Mouse (Mus musculus) layer of hippocampus, adult 11-12 months (tissue): Measurements from ENCODE around the gene Mcm2.

Experiments
- DNase-seq: peaks from one replicate; pipeline ENCODE4 v3.0.0; 2022; ENCODE audit warnings: low spot score

The Mcm2 gene

GRCm38 (mm10) chr6:88889410-88890042 is 9.1 kb downstream of the Mcm2 start:
- no peak for DNase-seq

- DNase-seq = no peak
Observed at GRCm38 (mm10) chr6:88886417-88886967, 12.1 kb downstream of the Mcm2 start.

GRCm38 (mm10) chr6:88885644-88886416 is 12.8 kb downstream of the Mcm2 start:
- DNase-seq = no peak

DNA sequence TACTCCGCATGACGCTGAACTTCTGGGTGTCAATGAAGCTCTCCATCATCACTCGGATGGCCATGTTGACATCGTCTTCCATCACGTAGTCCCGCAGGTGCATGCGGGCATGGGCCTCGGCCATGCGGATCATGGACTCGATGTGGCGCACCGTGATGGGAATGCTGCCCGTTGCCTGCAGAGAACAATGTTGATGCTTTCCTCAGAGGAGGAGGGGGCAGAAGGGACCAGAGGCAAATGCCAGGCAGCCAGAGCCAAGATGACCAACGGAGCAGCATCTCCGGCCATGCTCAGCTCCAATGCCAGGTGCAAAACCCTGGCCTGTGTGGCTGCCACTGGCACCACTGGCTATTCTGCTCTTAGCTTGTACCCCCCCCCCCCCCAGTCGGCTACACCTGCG is 13.9 kb downstream of the Mcm2 start:
- no peak for DNase-seq

GRCm38 (mm10) chr6:88884195-88884594 is 14.4 kb downstream of the Mcm2 start:
- no peak for DNase-seq

DNA sequence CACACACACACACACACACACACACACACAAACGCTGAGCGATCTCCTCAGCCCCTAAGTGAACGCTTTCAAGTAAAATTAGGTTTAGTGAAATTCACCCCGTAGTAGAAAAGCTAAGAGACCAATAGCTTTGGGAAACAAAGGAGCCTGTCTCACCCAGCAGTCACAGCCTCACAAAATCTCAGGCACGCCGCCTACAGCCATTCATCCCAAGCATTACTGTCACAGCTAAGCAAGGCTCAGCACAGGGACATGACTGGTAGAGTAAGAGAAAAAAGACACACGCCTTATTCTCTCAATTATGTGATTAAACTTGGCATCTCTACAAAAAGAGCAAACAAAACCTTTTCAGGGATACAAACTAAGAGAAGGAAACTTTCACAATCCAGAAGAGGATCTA is 17.2 kb downstream of the Mcm2 start:
- no peak for DNase-seq

GRCm38 (mm10) chr6:88879471-88879870 is 19.1 kb downstream of the Mcm2 start:
- no peak for DNase-seq

DNA sequence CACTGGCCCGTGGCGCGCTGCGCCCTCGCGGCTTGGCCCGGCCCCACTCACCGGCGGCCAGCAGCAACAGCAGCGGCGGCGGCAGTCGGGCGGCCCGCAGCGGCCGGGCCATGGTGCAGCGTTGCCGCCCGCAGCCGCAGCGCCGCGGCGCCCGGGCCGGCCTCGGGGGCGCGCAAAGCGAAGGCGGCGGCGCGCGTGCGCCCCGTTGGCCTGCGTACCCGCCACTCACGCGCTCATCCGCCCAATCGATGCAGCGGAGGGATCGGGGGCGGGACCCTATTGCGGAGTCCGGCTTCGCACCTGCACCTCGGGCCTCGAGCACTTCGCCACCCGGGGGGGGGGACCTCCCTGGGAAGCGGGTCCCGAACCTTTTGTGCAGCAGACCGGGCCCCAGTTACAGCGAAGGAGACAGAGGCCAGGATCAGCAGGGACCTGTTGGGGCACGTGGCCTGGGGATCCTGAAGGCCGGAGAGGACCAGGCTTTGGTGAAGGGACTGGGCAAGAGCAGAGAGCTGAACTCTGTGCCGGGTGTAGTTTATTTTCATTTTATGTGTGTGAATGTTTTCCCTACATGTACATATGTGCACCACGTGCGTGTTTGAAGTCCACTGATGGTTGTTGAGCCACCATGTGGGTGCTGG is 23.6 kb downstream of the Mcm2 start, which contains the start of gene Podxl2:
Podxl2 (minus strand) TSS at position 177 of the 641 bp plus-strand sequence.
- DNase-seq = peak; percentile 82

DNA sequence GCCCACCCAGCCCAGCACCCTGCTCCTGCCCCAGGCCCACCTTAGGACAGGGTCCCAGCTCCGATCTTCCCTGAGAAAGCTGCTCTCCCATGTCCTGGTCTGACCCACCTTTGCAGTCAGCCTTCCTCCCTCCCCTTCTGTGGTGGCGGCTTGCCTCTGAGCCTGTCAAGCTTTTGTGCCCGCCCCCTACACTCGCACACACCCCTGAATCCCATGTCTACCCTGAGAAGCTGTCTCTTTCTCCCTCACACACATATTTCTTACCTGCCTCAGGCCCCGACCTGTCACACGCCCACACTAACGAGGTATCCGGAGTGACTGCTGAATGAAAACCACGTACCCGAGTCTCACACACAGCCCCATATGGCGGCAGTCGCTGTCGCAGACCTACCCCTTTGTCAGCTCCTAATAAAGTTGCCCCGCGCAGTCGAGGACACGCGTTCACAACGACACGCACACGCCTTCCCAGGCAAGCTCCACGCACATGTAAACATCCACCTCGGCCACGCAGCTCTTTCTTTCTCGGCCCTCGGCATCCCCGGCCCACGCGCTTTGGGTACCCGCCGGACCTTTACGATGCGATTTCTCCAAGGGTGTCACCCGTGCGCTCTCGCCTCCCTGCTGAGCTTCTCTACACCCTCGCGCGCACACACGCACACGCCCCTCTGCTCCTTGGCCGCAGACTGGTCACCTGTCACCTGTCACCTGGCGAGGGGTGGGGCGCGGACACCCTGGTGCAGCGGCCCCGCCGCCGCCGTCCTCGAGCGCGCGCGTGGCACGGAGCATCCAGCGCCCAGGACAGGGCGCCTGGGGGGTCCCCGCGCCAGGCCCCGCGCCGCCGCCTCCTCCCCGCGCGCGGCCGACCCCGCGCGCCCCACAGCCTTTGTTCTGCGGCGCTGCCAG is 24.4 kb downstream of the Mcm2 start:
- no peak for DNase-seq

DNA sequence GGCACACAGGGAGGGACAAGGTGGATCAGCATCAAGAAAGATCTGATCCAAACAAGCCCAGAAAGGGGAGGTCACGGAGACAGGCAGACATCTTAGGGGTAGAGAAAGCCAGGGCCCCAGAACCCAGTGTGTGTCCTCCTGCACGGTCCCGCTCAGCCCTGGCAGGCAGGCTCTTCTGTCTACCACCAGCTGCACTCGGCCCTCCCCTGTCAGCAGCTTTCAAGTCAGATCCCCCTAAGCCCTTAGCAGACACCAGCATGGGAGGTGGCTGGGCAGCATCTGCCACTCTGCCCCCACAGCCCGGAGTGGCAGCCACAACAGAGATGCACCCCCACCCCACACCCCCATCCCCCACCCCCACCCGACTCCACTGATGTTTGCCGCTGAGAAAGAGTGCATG is 25.8 kb downstream of the Mcm2 start:
- no peak for DNase-seq

- peak; percentile 60 for DNase-seq
Observed at GRCm38 (mm10) chr6:88871546-88871945, 27.0 kb downstream of the Mcm2 start.

- DNase-seq = no peak
Observed at GRCm38 (mm10) chr6:88870594-88870993, 28.0 kb downstream of the Mcm2 start.

DNA sequence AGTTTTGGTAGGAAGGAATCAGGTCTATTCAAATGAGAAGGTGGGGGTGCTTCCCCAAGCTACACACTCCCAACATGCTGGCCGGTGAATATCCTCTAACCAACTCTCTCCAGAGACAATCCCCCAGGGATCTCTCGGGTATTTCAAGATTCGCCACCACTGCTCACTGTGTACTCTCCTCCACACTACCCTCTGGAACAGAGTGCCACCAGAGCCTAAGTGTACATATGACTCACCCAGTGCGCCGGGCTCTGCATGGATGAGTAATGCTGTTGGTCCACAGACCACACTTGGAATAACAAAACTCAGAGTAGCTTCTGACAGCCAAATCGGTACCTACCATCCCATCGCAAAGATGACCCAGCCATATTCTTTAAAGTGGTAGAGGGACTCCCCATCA is 29.1 kb downstream of the Mcm2 start:
- DNase-seq = no peak

DNA sequence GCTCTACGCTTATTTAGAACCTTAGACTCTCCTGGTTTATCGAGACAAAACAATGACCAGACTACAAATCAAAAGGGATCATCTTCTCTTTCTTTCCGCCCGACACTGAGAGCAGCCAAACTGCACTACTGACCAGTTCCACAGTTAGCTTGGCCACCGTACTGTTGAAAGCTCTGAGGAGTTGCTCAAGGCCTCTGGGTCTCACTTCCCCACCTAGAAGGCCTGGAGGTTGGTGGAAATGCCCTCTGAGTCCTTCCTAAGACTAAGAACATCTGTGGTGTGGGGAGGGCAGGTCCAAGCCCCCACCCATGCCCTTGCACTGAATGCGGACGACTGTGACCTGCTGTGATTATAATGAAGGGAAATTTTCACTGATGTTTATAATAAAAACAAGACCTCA is 32.9 kb downstream of the Mcm2 start:
- no peak for DNase-seq

DNA sequence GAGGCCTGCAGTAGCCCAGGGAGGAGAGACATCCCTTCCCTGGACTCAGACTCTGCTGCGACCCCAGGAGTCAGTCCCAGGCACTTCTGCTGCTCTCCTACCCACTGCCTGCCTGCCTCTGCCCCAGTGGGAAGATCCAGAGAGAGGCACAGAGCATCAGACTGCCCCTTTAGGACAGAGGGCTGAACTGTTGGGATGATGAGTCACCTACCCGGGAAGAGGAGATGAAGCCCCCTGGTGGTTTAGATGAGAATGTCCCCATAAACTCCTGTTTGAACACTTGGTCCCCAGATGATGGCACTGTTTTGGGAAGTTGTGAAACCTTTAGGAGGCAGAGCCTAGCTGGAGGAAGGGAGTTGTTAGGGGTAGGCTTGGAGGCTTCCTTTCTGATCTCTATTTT is 37.7 kb downstream of the Mcm2 start:
- DNase-seq = peak; percentile 60

- no peak for DNase-seq
Observed at GRCm38 (mm10) chr6:88858341-88858740, 40.2 kb downstream of the Mcm2 start.

DNA sequence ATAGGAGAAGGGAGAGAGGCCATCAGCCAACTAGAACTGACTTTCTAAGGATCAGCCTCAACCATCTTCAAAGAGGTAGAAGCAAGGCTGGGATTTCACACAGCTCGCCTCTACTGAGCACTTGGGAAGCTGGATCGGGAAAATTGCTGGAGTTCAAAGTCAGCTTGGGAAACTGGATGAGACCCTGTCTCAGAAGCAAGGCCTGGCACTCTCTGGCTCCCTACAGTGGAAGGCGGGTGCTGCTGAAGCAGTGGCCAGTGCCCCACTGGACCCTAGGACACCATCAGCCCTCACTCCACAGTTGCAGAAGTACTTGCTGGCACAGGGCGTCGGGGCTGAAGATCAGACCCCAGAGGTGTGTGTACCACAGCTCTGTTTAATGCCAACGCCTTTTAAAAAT is 40.8 kb downstream of the Mcm2 start:
- DNase-seq = no peak

GRCm38 (mm10) chr6:88857249-88857648 is 41.3 kb downstream of the Mcm2 start:
- no peak for DNase-seq

DNA sequence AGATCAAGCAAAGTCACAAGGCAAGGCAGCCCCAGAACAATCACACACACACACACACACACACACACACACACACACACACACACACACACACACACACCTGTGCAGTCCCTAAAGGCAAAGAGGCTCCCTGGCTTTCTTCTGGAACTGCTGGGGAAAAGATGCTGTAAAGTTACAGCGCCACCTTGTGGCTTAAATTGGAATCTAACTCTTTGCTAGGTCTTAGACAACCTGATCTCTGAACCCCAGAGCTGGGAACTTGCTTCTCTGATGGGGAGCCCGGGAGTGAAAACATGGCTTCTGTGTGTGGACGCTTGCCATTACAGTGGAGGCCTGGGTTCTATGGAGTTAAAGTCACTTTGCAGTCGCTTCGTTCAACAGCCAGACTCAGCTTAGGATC is 42.9 kb downstream of the Mcm2 start:
- DNase-seq = peak; percentile 79

DNA sequence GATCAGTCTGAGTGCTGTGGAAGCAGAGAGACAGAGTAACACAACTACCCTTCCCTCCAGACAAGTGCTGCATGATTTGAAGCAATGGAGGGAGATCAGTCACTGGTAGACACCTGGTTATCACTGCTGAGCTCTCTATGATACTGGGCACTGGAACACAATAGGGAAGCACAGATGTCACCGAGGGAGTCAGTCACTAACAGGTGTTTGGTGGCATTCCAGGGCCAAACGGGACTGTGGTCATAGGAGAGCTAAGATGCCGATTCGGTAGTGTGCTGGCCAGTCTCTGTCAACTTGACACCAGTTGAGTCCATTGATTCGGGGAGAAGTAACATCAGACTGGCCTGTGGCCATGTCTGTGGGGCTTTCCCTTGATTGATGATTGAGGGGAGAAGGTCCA is 44.1 kb downstream of the Mcm2 start:
- DNase-seq = no peak

DNA sequence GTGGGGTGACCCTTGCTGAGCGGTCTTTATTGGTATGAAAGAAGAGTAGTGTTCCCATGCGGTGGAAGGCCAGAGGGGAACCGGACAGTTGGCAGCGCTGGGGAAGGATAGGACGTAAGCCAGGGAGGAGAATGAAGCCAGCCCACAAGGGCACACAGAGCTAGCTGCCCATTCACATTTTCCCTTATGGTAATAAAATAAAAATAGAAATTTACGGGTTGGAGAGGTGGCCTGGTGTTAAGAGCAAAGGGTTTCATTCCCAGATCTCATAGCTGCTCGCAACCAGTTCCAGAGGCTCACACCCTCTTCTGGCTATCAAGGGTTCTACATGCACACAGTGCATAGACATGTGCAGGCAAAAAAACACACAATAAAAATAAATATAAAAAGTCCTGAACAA is 48.5 kb downstream of the Mcm2 start:
- no peak for DNase-seq

- no peak for DNase-seq
Observed at GRCm38 (mm10) chr6:88849270-88849669, 49.3 kb downstream of the Mcm2 start.
